8 mouse cellular contexts compared by ENCODE assay signal in genomic region chr4:21766863-21767304, GRCm38 (mm10). TPM values are rescaled to one million over a fixed set of nuclear protein-coding genes. Genes with fewer than 3 reads are reported as not detected.
A peak's percentile ranks its signal among the peaks of the same experiment; 100 is the strongest.
DNase-seq lines count a peak whose midpoint lies in the region; ATAC-seq and TF ChIP-seq lines count a peak whose summit lies in the region.

Gene Usp45 (plus strand): TSS chr4:21767156.
Gene Tstd3 (minus strand): TSS chr4:21767212.

- ATAC-seq in cerebellum, adult (ENCODE audit: insufficient number of reproducible peaks, low FRiP score, low TSS enrichment), result peak; percentile 99
- peak; percentile 93 for ATAC-seq in forebrain, embryonic 13.5 days
- ATAC-seq in liver, embryonic 16.5 days (ENCODE audit: low read depth), result peak; percentile 89
- peak; percentile 95 for ATAC-seq in neural tube, embryonic 12.5 days (ENCODE audit: low FRiP score, low read depth)

- peak within 1 kb of the TSS; percentile 76 for H3K9ac ChIP-seq in forebrain, embryonic 13.5 days
- H3K9ac ChIP-seq in liver, embryonic 16.5 days (ENCODE audit: low read depth, low read length), result peak within 1 kb of the TSS; percentile 91
- H3K9ac ChIP-seq in neural tube, embryonic 12.5 days, result peak within 1 kb of the TSS; percentile 70

- peak within 1 kb of the TSS; percentile 74 for H3K4me2 ChIP-seq in forebrain, embryonic 13.5 days
- H3K4me2 ChIP-seq in liver, embryonic 16.5 days (ENCODE audit: low read depth, low read length), result peak within 1 kb of the TSS; percentile 74
- H3K4me2 ChIP-seq in neural tube, embryonic 12.5 days (replicated peaks), result peak within 1 kb of the TSS; percentile 71

- H3K9me3 ChIP-seq in E14TG2a.4 (ENCODE audit: low read length), result 0 out of 2 replicates have a peak, but pooled peaks cover 2% of the 10 kb centered on the region
- no peaks in the 10 kb centered on the region for H3K9me3 ChIP-seq in forebrain, embryonic 13.5 days (replicated peaks)
- H3K9me3 ChIP-seq in liver, embryonic 16.5 days (replicated peaks; ENCODE audit: control insufficient read depth, low read length), result no peaks in the 10 kb centered on the region
- no peaks in the 10 kb centered on the region for H3K9me3 ChIP-seq in neural tube, embryonic 12.5 days

- TF ChIP-seq CTCF in E14TG2a.4 (conservative IDR thresholded peaks at IDR 0.05; ENCODE audit: low read length), result peak; percentile 95

- H3K36me3 ChIP-seq in E14TG2a.4 (ENCODE audit: insufficient read depth, low read length), result no peaks in the 10 kb centered on the region
- H3K36me3 ChIP-seq in forebrain, embryonic 13.5 days (ENCODE audit: poor library complexity, severe bottlenecking), result no peaks in the 10 kb centered on the region
- H3K36me3 ChIP-seq in liver, embryonic 16.5 days (ENCODE audit: control insufficient read depth, insufficient read depth), result no peaks in the 10 kb centered on the region
- no peaks in the 10 kb centered on the region for H3K36me3 ChIP-seq in neural tube, embryonic 12.5 days

- peak within 1 kb of the TSS; percentile 83 for H3K4me3 ChIP-seq in E14TG2a.4 (replicated peaks; ENCODE audit: low read length)
- H3K4me3 ChIP-seq in forebrain, embryonic 13.5 days, result peak within 1 kb of the TSS; percentile 68
- H3K4me3 ChIP-seq in liver, embryonic 16.5 days (ENCODE audit: low read depth, low read length), result peak within 1 kb of the TSS; percentile 88
- H3K4me3 ChIP-seq in neural tube, embryonic 12.5 days, result peak within 1 kb of the TSS; percentile 59

- intact Hi-C loops in heart, postnatal 10 days (cut with DNase I), result loop anchor here (5.0 kb wide), 1 partner anchor 40 kb away; the partner anchor contains the start of gene Ccnc

- peaks cover 32% of the 10 kb centered on the region for H3K4me1 ChIP-seq in E14TG2a.4 (replicated peaks; ENCODE audit: low read depth, low read length)
- peaks cover 5% of the 10 kb centered on the region; the same call in 1 of the 2 replicates for H3K4me1 ChIP-seq in forebrain, embryonic 13.5 days
- peaks cover 3% of the 10 kb centered on the region; the same call in 1 of the 2 replicates for H3K4me1 ChIP-seq in liver, embryonic 16.5 days (ENCODE audit: control insufficient read depth, low read depth, low read length)
- H3K4me1 ChIP-seq in neural tube, embryonic 12.5 days, result 0 out of 2 replicates have a peak, but pooled peaks cover 5% of the 10 kb centered on the region

- no peaks in the 10 kb centered on the region for H3K27me3 ChIP-seq in E14TG2a.4 (ENCODE audit: insufficient read depth, low read length)
- H3K27me3 ChIP-seq in forebrain, embryonic 13.5 days, result no peaks in the 10 kb centered on the region
- H3K27me3 ChIP-seq in liver, embryonic 16.5 days (ENCODE audit: control insufficient read depth, insufficient read depth, low read depth, low read length), result no peaks in the 10 kb centered on the region
- no peaks in the 10 kb centered on the region for H3K27me3 ChIP-seq in neural tube, embryonic 12.5 days (replicated peaks)

- H3K27ac ChIP-seq in forebrain, embryonic 13.5 days, result no peak within 1 kb of the TSS
- H3K27ac ChIP-seq in liver, embryonic 16.5 days (ENCODE audit: low read length), result peak within 1 kb of the TSS; percentile 60
- H3K27ac ChIP-seq in neural tube, embryonic 12.5 days, result no peak within 1 kb of the TSS

- DNase-seq in heart, postnatal 10 days, result peak; percentile 84 to 86
- peak; percentile 43 for DNase-seq in large intestine, adult 2 months (ENCODE audit: low read depth, low spot score)
- DNase-seq in telencephalon, adult 2 months (ENCODE audit: low read depth, low spot score), result peak; percentile 58

- WGBS in forebrain, embryonic 13.5 days, result 1% methylated on average over 17 of the region's 17 CpGs
- 2% methylated on average over 17 of the region's 17 CpGs for WGBS in large intestine, adult 2 months
- WGBS in liver, embryonic 16.5 days (ENCODE audit: insufficient replicate concordance), result 0% methylated on average over 17 of the region's 17 CpGs
- WGBS in neural tube, embryonic 12.5 days, result 2% methylated on average over 17 of the region's 17 CpGs

RNA-seq across cellular contexts. Expression of gene Usp45, which starts in this region (rescaled TPM):
- polyA plus RNA-seq in forebrain, embryonic 13.5 days (2015; fragmentation: Nextera tagmentation; extraction: Ambion mirVana), result 9.0 and 9.8 TPM in 2 replicates
- 10 to 100 TPM; 13.2 to 15.0 TPM for total RNA-seq in heart, postnatal 10 days (2021)
- polyA plus RNA-seq in large intestine, adult 2 months (2012; rRNA removed), result 2.3 and 5.2 TPM in 2 replicates
- 14.6 and 14.8 TPM in 2 replicates for polyA plus RNA-seq in liver, embryonic 16.5 days (2015; fragmentation: Nextera tagmentation; extraction: Ambion mirVana)
- 8.7 and 10.1 TPM in 2 replicates for polyA plus RNA-seq in neural tube, embryonic 12.5 days (2016; fragmentation: Nextera tagmentation; extraction: Ambion mirVana)

RNA-seq across cellular contexts. Expression of gene Tstd3, which starts in this region (rescaled TPM):
- polyA plus RNA-seq in forebrain, embryonic 13.5 days (2015; fragmentation: Nextera tagmentation; extraction: Ambion mirVana), result 18.1 and 18.4 TPM in 2 replicates
- total RNA-seq in heart, postnatal 10 days (2021), result 10 to 100 TPM; 12.1 to 13.8 TPM
- 4.7 and 8.8 TPM in 2 replicates for polyA plus RNA-seq in large intestine, adult 2 months (2012; rRNA removed)
- 12.9 and 14.2 TPM in 2 replicates for polyA plus RNA-seq in liver, embryonic 16.5 days (2015; fragmentation: Nextera tagmentation; extraction: Ambion mirVana)
- 26.0 and 26.6 TPM in 2 replicates for polyA plus RNA-seq in neural tube, embryonic 12.5 days (2016; fragmentation: Nextera tagmentation; extraction: Ambion mirVana)
